Mouse (Mus musculus) liver, embryonic 18 days (tissue): Measurements from ENCODE around the gene Gpatch11. TPM values are rescaled to one million over a fixed set of nuclear protein-coding genes. Genes with fewer than 3 reads are reported as not detected.

Experiments
- polyA plus RNA-seq: library from polyadenylated mRNA; depleted of rRNA; stranded (reverse); fragments of >200 nt; gene quantifications from 2 replicates; pipeline ENCODE4 v1.2.3, GENCODE M21; 2012; rRNA removed

The Gpatch11 gene
- polyA plus RNA-seq, result 6.8 and 7.4 TPM in 2 replicates

GRCm38 (mm10) chr17:78834856-78835835, at the start of gene Gpatch11, which contains the start of gene Heatr5b:
Gene Gpatch11 (plus strand): TSS chr17:78835567.
Gene Heatr5b (minus strand): TSS chr17:78835364.

DNA sequence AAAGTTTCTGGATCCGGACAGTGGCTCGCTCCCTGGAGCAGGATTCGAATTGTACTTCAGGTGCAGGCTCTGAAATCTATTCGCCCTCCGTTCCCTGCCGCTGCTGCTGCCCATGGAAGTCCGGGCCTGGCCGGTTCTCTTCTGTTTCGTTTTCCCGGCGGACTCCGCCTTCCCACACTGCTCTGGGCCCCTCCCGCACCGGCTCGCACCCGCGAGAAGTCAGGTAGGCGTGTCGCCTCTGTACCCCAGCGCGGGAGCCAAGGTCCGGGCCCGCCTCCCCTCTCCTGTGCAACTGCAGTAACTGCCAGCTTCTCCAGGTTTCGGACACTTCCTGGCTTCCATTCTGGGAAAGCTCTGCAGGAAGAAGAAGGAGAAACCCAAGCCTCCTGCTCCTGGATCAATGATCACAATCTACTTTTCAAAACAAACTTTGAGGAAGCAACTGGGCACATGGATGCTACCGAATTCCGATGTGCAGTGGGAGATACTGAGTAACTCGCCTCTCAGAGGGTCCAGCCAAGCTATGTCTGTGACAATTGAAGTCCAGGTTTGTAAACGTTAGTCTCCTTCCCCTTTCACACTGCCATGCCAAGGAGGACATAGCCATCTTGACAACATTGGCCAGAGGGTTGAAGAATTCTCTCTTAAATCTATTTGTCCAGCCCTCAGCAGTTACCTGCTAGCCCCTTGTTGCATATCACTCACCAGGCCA, 47.2 kb downstream of the Gpatch11 start, which contains the start of gene Eif2ak2:
Eif2ak2 (minus strand) TSS at position 173 of the 712 bp plus-strand sequence.

Other genes with a start within 250 kb of the Gpatch11 start
- gene Strn, start 98.4 kb upstream of the Gpatch11 start, polyA plus RNA-seq, result 3.3 and 3.7 TPM in 2 replicates
- gene Heatr5b, start 203 bp upstream of the Gpatch11 start, polyA plus RNA-seq, result 5.8 and 6.4 TPM in 2 replicates
- gene Eif2ak2, start 47.0 kb downstream of the Gpatch11 start, polyA plus RNA-seq, result 6.8 and 7.7 TPM in 2 replicates
- not detected in 2 replicates for gene Sult6b1, start 71.4 kb downstream of the Gpatch11 start, polyA plus RNA-seq
- gene Cebpzos, start 80.9 kb downstream of the Gpatch11 start, polyA plus RNA-seq, result 18.0 and 18.1 TPM in 2 replicates
- 7.0 and 7.6 TPM in 2 replicates for gene Cebpz, start 101.5 kb downstream of the Gpatch11 start, polyA plus RNA-seq
- 10.2 and 11.4 TPM in 2 replicates for gene Ndufaf7, start 101.6 kb downstream of the Gpatch11 start, polyA plus RNA-seq
- 10.1 and 10.9 TPM in 2 replicates for gene Prkd3, start 185.2 kb downstream of the Gpatch11 start, polyA plus RNA-seq
- 31.7 and 33.5 TPM in 2 replicates for gene Qpct, start 216.3 kb downstream of the Gpatch11 start, polyA plus RNA-seq